13 mouse cellular contexts compared by ENCODE assay signal in genomic region chr15:86206385-86206784, GRCm38 (mm10). TPM values are rescaled to one million over a fixed set of nuclear protein-coding genes. Genes with fewer than 3 reads are reported as not detected.
DNase-seq lines count a peak whose midpoint lies in the region; ATAC-seq and TF ChIP-seq lines count a peak whose summit lies in the region.
"Had no signal": no experiment of that assay in that cellular context is flagged by ENCODE, and none has a peak within 500 bp of the region (broad histone marks: within the 10 kb centered on the region; RNA-seq: fewer than 3 reads in every experiment).

No protein-coding gene starts in this region.

- H3K27me3 ChIP-seq in heart, adult 2 months (ENCODE audit: control insufficient read depth, insufficient read depth, low read length) = no peaks in the 10 kb centered on the region
- H3K27me3 ChIP-seq in heart, embryonic 11.5 days (ENCODE audit: control insufficient read depth, insufficient read depth, low read length) = no peaks in the 10 kb centered on the region
- no peaks in the 10 kb centered on the region for H3K27me3 ChIP-seq in lung, embryonic 16.5 days (ENCODE audit: control insufficient read depth, insufficient read depth, low read depth, low read length)
- H3K27me3 ChIP-seq in limb, embryonic 10.5 days (ENCODE audit: low read depth, poor library complexity, severe bottlenecking) = no peaks in the 10 kb centered on the region
- H3K27me3 ChIP-seq: embryonic facial prominence, embryonic 13.5 days; limb, embryonic 13.5 days; neural tube, embryonic 15.5 days had no signal

- TF ChIP-seq CTCF in heart, adult 2 months (IDR thresholded peaks at IDR 0.05) = peak; percentile 48

- H3K9me3 ChIP-seq in heart, embryonic 11.5 days (replicated peaks; ENCODE audit: control insufficient read depth, low read length) = no peaks in the 10 kb centered on the region
- H3K9me3 ChIP-seq in lung, embryonic 16.5 days (ENCODE audit: control insufficient read depth, low read length) = no peaks in the 10 kb centered on the region
- H3K9me3 ChIP-seq in limb, embryonic 10.5 days (replicated peaks) = no peaks in the 10 kb centered on the region
- H3K9me3 ChIP-seq: embryonic facial prominence, embryonic 13.5 days; limb, embryonic 13.5 days; neural tube, embryonic 15.5 days had no signal

- H3K79me2 ChIP-seq in heart, adult 2 months (replicated peaks; ENCODE audit: control insufficient read depth, insufficient read depth, low read length) = no peaks in the 10 kb centered on the region

- H3K4me2 ChIP-seq in heart, embryonic 11.5 days = no peak overlapping the region
- no peak overlapping the region for H3K4me2 ChIP-seq in lung, embryonic 16.5 days (ENCODE audit: low read depth, low read length)
- H3K4me2 ChIP-seq: embryonic facial prominence, embryonic 13.5 days; limb, embryonic 13.5 days; neural tube, embryonic 15.5 days had no signal

- peak; percentile 75; the same call in 1 of the 2 replicates for TF ChIP-seq EP300 in heart, adult 2 months (IDR thresholded peaks at IDR 0.05; ENCODE audit: insufficient read depth, low read depth, low read length)

- no peak overlapping the region for H3K4me3 ChIP-seq in heart, adult 2 months
- no peak overlapping the region for H3K4me3 ChIP-seq in heart, embryonic 11.5 days (ENCODE audit: low read depth, low read length)
- no peak overlapping the region for H3K4me3 ChIP-seq in lung, embryonic 16.5 days (ENCODE audit: low read length)
- H3K4me3 ChIP-seq in limb, embryonic 10.5 days = no peak overlapping the region
- H3K4me3 ChIP-seq: embryonic facial prominence, embryonic 13.5 days; limb, embryonic 13.5 days; neural tube, embryonic 15.5 days had no signal

- ATAC-seq in heart, embryonic 11.5 days (replicated peaks; ENCODE audit: insufficient number of reproducible peaks, low FRiP score, low TSS enrichment) = no peak
- no peak for ATAC-seq in lung, embryonic 16.5 days (ENCODE audit: low read depth)
- ATAC-seq: forebrain, embryonic 14.5 days had no signal

- H3K4me1 ChIP-seq in heart, adult 2 months (ENCODE audit: control insufficient read depth, insufficient read depth, low read length) = peaks cover 16% of the 10 kb centered on the region
- peaks cover 19% of the 10 kb centered on the region for H3K4me1 ChIP-seq in heart, embryonic 11.5 days (ENCODE audit: control insufficient read depth, insufficient read depth, low read length)
- peaks cover 7% of the 10 kb centered on the region; the same call in 1 of the 2 replicates for H3K4me1 ChIP-seq in lung, embryonic 16.5 days (replicated peaks; ENCODE audit: control insufficient read depth, insufficient read depth, low read length)
- H3K4me1 ChIP-seq in limb, embryonic 10.5 days = peaks cover 23% of the 10 kb centered on the region

- H3K36me3 ChIP-seq in heart, adult 2 months (ENCODE audit: control insufficient read depth, insufficient read depth, low read length) = no peaks in the 10 kb centered on the region
- H3K36me3 ChIP-seq in heart, embryonic 11.5 days (ENCODE audit: control insufficient read depth, insufficient read depth, low read length) = no peaks in the 10 kb centered on the region
- no peaks in the 10 kb centered on the region for H3K36me3 ChIP-seq in lung, embryonic 16.5 days (ENCODE audit: control insufficient read depth, insufficient read depth, low read length)
- no peaks in the 10 kb centered on the region for H3K36me3 ChIP-seq in limb, embryonic 10.5 days
- H3K36me3 ChIP-seq: limb, embryonic 13.5 days; neural tube, embryonic 15.5 days had no signal

- TF ChIP-seq POLR2A in heart, adult 2 months (IDR thresholded peaks at IDR 0.05; ENCODE audit: insufficient read depth, low read depth, low read length) = peak; percentile 34; the same call in 1 of the 2 replicates

- intact Hi-C loops in heart, adult 2 months (cut with DNase I) = loop anchor here (1.0 to 2.0 kb wide), 2 partner anchors 14 to 18 kb away; no protein-coding TSS in a partner anchor

- peak in 1 of 2 experiments; percentile 49 for DNase-seq in heart, adult 2 months
- DNase-seq in lung, adult 18-20 months = no peak
- DNase-seq in kidney, adult 8-10 months = peak; percentile 54 to 73
- no peak for DNase-seq in limb, embryonic 10.5 days (ENCODE audit: low spot score)
- no peak for DNase-seq in layer of hippocampus, postnatal 36 days
- DNase-seq: adrenal gland, postnatal 10 days; gastrocnemius, postnatal 14 days had no signal

- no peak overlapping the region for H3K9ac ChIP-seq in heart, adult 2 months (ENCODE audit: low read depth, low read length)
- H3K9ac ChIP-seq in heart, embryonic 11.5 days (ENCODE audit: low read depth, low read length) = no peak overlapping the region
- H3K9ac ChIP-seq in lung, embryonic 16.5 days (ENCODE audit: low read length) = no peak overlapping the region
- H3K9ac ChIP-seq: embryonic facial prominence, embryonic 13.5 days; limb, embryonic 13.5 days; neural tube, embryonic 15.5 days had no signal

- WGBS in heart, adult 2 months = 39% methylated on average over 4 of the region's 4 CpGs
- WGBS in heart, embryonic 11.5 days (ENCODE audit: insufficient replicate concordance) = 63% methylated on average over 4 of the region's 4 CpGs
- 66% methylated on average over 4 of the region's 4 CpGs for WGBS in lung, embryonic 16.5 days
- 75% methylated on average over 4 of the region's 4 CpGs for WGBS in limb, embryonic 10.5 days

- H3K27ac ChIP-seq in heart, adult 2 months = peak overlapping the region; percentile 82
- no peak overlapping the region for H3K27ac ChIP-seq in heart, embryonic 11.5 days (ENCODE audit: low read depth, low read length)
- 0 out of 2 replicates have a peak overlapping the region, but pooled peaks have one; percentile 29 for H3K27ac ChIP-seq in lung, embryonic 16.5 days (ENCODE audit: low read length)
- H3K27ac ChIP-seq in limb, embryonic 10.5 days = no peak overlapping the region
- H3K27ac ChIP-seq: embryonic facial prominence, embryonic 13.5 days; limb, embryonic 13.5 days; neural tube, embryonic 15.5 days had no signal

RNA-seq across cellular contexts. Expression of gene Tbc1d22a, which starts 7.9 kb away (rescaled TPM):
- 10 to 100 TPM; 21.8 to 25.6 TPM for total RNA-seq in heart, adult 2 months (2021)
- 23.2 and 30.1 TPM in 2 replicates for polyA plus RNA-seq in heart, adult 2 months (2012; rRNA removed)
- polyA plus RNA-seq in heart, embryonic 11.5 days (2014; fragmentation: Nextera tagmentation; extraction: Ambion mirVana) = 6.0 and 7.3 TPM in 2 replicates
- polyA plus RNA-seq in lung, embryonic 16.5 days (2015; fragmentation: Nextera tagmentation; extraction: Ambion mirVana) = 13.6 and 14.3 TPM in 2 replicates
- polyA plus RNA-seq in limb, embryonic 10.5 days (2016; fragmentation: Nextera tagmentation; extraction: Ambion mirVana) = 11.2 and 12.0 TPM in 2 replicates
- total RNA-seq in layer of hippocampus, postnatal 36 days (2021) = 10 to 100 TPM; 35.0 to 35.4 TPM

RNA-seq across cellular contexts. Expression of gene Cerk, which starts 20.4 kb away (rescaled TPM):
- 10 to 100 TPM; 30.4 to 33.5 TPM for total RNA-seq in heart, adult 2 months (2021)
- polyA plus RNA-seq in heart, adult 2 months (2012; rRNA removed) = 26.0 and 38.0 TPM in 2 replicates
- 10.1 and 10.6 TPM in 2 replicates for polyA plus RNA-seq in heart, embryonic 11.5 days (2014; fragmentation: Nextera tagmentation; extraction: Ambion mirVana)
- polyA plus RNA-seq in lung, embryonic 16.5 days (2015; fragmentation: Nextera tagmentation; extraction: Ambion mirVana) = 25.2 and 26.4 TPM in 2 replicates
- polyA plus RNA-seq in limb, embryonic 10.5 days (2016; fragmentation: Nextera tagmentation; extraction: Ambion mirVana) = 10.5 and 13.8 TPM in 2 replicates
- total RNA-seq in layer of hippocampus, postnatal 36 days (2021) = 10 to 100 TPM; 44.8 to 46.3 TPM

Comparison
In these comparisons a context has a peak if more than half of its experiments do, and no peak if none do; other contexts are left out.
1. H3K27ac ChIP-seq: peak in heart, adult 2 months (single experiment) and lung, embryonic 16.5 days (single experiment); none in heart, embryonic 11.5 days (single experiment) and limb, embryonic 10.5 days (single experiment).
2. DNase-seq: peak in kidney, adult 8-10 months (2 of 2); none in lung, adult 18-20 months (0 of 2), limb, embryonic 10.5 days (single experiment) and layer of hippocampus, postnatal 36 days (0 of 2).